Mouse (Mus musculus) heart, postnatal 14 days (tissue): Measurements from ENCODE around the gene Sag. TPM values are rescaled to one million over a fixed set of nuclear protein-coding genes. Genes with fewer than 3 reads are reported as not detected.

Experiments used
- DNase-seq, 2 experiments: peaks; one replicate each; pipeline ENCODE4 v3.0.0; 2021 to 2022
- intact Hi-C: fragments of 180-260 bp; cut with DNase I; formaldehyde crosslinking; loops from one replicate; pipeline ENCODE4 v1.15.1; 2025
- long read RNA-seq, 2 experiments: library from polyadenylated mRNA; stranded (forward); transcript quantifications; one replicate each; pipeline ENCODE4 v2.0.0; 2021
- total RNA-seq, 2 experiments: library from RNA; stranded (reverse); gene quantifications; 2 replicates each; pipeline ENCODE4 v1.2.3; 2021

The Sag gene
- under 1 TPM; 0.29 to 0.43 TPM for total RNA-seq
- long read RNA-seq, experiment 1 = 0 reads
- long read RNA-seq, experiment 2 = 0 reads

DNA sequence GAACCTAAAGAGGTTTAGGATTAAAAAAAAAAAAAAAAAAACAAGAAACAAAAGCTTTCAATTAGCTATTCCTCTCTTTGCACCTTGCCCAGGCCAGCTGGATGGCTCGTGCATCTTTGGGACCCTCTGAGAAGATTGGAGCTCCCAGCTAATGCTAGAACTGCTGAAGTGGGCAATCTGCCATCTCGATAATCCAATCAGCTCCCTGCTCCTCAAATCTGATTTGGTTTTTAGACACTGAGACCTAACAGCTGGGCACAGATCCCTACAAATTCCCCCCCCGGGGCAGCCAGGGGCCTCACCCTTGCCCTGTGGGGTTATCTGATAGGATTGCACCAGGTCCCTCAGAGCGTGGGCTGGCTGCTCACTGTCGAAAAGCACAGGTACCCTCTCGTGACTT is at the start of gene Sag:
Gene Sag (plus strand): TSS at position 105 of the 400 bp plus-strand sequence.
- intact Hi-C loops = no loop called here
- DNase-seq = no peak

DNA sequence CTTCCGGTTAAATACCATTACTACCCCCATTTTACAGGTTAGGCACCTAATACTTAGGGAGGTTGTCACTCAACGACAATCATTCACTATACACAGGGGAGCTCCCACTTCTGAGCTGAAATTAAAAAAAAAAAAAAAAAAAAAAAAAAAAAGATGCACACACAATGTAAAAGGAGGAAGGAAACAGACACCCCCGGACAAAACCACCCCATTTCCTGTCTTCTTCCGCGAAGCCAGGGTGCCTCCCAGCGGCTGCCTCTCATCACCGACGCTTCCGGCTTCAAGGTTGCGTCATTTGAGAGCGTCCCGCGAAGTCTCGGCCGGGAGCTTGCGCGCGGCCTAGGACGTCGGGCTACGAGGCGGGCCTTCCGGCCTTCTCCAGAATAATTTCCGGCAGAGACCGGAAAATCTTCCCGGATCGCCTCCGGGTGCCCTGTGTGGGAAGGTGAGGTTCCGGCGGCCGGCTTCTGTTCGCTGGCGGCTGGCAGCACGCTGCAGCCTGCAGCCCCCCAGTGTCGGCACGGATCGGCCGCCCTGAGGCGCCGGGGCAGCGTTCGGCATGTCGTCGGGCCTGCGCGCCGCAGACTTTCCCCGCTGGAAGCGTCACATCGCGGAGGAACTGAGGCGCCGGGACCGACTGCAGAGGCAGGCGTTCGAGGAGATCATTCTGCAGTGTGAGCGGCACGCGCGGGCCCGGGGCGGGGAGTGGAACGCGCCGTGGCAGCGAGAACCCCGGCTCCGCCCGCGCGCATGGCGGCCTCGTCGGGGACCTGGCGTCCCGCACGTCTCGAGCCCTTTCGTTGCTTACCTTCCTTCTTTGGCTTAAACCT is 47.6 kb upstream of the Sag start, which contains the start of gene Atg16l1:
Gene Atg16l1 (plus strand): TSS at position 230 of the 830 bp plus-strand sequence.
- intact Hi-C loops = loop anchor here (2.0 kb wide), 1 partner anchor 309 kb away; no protein-coding TSS in a partner anchor
- peak; percentile 92 to 95 for DNase-seq

DNA sequence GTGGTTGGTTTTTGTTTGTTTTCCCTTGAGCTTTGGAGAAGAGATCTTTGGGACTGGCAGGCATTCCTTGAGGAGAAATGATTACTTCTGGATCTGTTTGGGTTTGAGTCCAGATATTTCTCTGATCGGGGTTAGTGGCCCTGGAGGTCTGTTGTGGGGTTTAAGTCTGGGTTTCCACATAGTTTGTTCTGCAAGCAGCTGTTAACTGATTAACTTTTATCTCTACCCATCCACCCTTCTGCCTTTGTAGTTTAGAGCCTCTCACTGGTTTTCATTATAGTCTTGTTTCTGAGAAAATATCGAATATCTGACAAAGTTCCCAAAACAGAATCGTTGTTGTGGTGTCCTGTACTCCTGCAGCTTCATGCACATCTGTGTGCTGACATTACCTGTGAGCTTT is 39.7 kb upstream of the Sag start:
- DNase-seq = no peak
- intact Hi-C loops = no loop called here

DNA sequence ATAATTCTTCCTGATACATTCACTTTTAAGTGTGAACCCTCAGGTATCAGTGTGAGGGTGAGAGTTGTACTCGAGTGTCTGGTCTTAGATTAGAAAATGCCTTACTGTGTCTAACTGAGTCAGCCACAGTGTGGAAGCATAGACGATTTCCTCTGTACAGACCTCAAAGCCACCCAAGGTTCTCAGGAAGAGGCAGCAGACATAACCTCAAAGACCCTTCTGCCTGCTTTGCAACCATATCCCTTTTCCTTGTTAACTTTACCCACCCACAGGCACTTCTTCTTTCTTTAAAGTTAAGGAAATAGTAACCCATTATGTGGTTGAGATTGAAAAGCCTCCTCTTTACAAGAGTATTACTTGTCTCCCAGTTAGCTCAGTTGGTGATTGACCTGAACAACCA is 37.7 kb upstream of the Sag start:
- intact Hi-C loops = loop anchor here (2.0 kb wide), 1 partner anchor 157 kb away; no protein-coding TSS in a partner anchor
- DNase-seq = no peak

DNA sequence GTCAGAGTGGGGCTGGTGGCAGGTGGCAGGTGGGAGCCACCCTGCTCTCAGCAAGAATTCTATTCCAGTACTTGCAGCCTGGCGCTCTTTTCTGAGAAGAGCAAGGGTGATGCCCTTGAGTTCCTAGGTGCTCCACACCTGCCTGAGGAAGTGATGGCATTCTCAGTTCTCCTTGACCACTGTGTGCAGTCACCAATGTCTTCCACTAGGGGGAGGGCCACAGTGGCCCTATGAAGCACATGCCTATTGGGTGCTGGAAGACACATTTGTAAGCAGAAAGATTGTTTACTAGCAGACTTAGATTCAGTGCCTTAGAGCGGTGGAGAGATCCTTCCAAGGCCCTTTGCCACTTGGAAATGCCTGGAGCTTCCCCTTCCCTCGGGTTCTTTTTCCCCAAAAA is 37.2 kb upstream of the Sag start:
- DNase-seq = peak; percentile 9 to 28
- intact Hi-C loops = loop anchor here (2.0 kb wide), 1 partner anchor 157 kb away; no protein-coding TSS in a partner anchor

DNA sequence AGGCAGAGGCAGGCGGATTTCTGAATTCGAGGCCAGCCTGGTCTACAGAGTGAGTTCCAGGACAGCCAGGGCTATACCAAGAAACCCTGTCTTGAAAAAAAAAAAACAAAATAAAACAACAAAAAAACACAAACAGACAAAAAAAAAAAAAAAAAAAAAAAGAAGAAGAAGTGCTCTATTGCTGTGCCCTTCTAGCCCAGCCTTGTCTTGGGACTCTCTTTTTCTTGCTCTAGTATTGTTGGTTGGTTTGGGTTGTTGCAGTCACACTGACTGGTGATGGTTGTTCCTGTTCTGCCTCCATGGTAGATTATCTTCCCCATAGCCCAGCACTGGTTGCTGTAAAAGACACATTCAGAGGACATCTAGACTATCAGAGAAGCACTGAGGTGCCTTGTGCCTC is 34.2 kb upstream of the Sag start:
- intact Hi-C loops = no loop called here
- DNase-seq = no peak

DNA sequence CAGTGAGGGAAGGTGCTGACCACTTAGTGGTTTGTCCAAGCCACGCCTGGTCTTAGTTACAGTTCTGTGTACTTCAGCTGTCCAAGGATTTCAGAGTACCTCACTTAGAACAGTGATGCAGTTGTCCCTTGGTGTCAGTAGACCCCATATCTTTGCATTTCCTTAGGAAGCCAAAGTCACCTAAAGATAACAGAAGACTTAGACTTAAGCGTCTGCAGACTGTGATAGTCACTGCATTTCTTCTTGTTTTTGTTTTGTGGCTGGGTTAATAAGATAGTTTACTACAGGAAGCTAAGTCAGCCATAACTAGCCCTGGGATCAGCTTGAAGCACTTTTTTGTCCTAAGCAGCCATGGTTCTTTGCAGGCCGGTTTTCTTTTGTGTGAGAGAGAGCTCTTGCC is 33.0 kb upstream of the Sag start:
- DNase-seq = no peak
- intact Hi-C loops = no loop called here

DNA sequence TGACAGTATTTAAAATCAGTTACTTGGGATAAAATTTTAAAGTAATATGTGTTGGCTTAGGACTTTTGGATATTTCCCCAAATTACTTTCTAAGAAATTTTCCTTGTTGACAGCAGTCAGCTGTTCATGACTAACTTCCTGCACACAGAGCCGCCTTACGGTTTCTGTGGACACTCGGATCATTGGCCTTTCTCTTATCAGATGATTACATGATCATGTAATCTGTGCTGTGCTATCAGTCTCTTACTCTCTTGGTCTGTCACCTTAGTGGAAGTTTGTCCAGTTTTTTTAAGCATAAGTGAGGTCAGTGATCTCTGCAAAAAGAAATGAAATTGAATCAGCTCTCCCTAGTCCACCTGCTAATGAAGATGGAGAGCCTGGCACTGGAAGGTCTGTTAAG is 31.8 kb upstream of the Sag start:
- intact Hi-C loops = no loop called here
- DNase-seq = no peak

DNA sequence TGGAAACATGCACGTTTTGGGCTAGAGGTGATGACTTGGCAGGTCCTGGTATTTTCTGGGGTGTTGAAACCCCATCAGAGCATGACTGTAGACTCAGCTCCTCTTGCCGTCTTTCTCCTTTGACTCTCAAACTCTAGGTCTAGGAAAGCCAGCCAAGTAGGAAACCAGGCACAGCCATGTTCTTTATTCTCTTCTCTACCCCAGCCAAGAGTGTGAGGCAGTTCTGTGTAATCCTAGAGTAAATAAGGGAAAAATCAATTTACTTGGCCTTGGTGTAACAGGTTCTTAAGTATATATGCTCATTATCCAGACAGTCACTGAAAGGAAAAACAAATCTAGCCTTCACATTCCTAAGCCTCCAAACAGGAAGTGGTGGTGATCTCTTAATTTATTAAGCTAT is 30.1 kb upstream of the Sag start:
- intact Hi-C loops = no loop called here
- no peak for DNase-seq

DNA sequence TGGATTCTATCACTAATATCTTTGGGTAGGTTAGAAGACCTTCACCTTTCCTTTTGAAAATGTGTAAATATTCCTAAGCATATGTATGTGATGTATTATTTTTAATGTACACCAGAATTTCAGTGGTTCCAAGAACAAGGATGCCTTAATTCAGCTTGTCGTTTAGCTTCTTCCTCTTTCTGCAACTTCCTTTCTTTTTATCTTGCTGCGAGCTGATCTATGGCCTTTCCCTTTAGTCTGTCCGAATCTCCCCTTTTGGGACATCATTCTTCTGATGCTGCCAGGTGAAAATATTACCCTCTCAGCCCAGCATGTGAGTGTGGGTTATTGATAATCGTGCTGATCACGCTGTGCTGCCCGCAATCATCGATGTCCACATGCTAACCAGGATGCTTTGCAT is 28.6 kb upstream of the Sag start:
- no peak for DNase-seq
- intact Hi-C loops = no loop called here

DNA sequence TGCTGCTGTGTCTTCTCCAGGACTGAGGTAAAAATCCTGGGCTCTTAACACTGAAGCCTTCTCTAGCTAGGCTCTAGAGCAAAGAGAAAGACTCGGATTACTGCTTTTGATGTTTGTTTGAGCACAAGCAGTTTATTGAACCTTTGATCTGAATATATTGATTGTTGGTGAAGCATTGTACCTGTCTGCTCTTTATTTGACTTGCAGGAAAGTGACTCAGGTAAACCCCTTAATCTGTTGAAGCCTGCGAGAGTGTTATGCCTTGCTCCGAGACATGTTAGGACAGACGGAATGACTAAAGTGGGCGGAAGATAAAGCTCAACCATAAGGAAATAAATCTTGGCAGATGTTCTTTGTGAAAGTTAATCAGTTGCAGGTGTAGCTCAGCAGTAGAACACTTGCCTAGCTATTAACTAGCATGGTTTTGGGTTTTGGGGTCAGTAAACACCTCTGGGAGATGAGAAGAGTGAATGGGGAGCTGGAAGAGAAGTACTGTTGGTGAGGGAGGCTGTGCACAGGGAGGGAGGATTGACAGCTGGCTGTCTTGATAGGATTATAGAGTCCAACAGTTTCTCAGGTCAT is 24.2 kb upstream of the Sag start:
- DNase-seq = no peak
- intact Hi-C loops = no loop called here

DNA sequence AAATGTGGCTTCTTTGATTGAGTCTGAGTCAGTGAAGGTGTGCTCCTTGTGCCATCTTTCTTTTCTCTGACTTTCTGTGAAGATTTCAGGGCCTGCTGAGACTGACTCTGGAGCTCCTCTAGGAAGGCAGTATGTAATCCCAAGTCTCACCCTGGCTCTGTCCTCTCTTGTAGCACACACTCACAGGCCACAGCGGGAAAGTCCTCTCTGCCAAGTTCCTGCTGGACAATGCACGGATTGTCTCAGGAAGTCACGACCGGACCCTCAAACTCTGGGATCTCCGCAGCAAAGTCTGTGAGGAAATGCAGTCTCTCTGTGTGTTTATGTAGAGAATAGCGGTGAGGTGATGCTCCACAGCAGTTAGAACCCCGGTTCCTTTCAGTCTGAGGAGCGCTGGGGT is 17.8 kb upstream of the Sag start:
- DNase-seq = peak; percentile 32 to 33
- intact Hi-C loops = loop anchor here (5.0 kb wide), 1 partner anchor 137 kb away; no protein-coding TSS in a partner anchor

DNA sequence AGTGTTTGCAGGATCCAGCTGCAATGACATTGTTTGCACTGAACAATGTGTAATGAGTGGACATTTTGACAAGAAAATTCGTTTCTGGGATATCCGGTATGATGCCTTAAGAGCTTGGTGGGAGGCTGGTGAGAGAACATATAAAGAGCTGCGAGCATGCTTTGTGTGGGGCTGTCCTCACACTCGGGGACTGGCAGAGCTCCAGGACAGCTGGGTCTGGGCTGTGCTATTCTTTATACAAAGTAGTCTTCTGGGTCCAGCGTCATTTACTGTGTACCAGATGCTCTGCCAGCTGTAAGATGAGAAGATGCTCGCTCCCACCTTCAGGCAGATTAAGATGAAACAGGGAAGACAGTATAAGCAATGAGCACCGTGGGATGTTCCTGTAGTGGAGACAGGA is 17.2 kb upstream of the Sag start:
- DNase-seq = peak; percentile 68 to 73
- intact Hi-C loops = loop anchor here (5.0 kb wide), 1 partner anchor 136 kb away; no protein-coding TSS in a partner anchor

DNA sequence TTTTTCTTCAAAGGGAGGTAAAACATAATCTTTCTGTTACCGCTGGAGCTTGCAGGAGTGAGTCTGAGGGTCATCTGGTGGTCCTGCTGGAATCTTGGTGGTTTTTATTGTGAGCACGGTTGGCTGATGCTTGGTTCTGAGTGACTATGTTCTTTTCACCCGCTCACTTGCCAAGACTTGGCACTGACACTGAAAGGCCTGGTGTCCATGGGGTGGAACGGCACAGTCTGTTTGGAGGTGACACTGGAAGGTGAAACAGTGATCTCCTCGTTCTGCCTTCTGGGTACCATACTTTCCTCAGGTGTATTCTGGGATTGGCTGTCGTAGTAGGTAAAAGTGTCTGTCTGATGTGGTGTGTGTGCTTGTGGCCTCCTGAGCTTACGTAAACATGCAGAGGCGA is 13.8 kb upstream of the Sag start:
- DNase-seq = no peak

DNA sequence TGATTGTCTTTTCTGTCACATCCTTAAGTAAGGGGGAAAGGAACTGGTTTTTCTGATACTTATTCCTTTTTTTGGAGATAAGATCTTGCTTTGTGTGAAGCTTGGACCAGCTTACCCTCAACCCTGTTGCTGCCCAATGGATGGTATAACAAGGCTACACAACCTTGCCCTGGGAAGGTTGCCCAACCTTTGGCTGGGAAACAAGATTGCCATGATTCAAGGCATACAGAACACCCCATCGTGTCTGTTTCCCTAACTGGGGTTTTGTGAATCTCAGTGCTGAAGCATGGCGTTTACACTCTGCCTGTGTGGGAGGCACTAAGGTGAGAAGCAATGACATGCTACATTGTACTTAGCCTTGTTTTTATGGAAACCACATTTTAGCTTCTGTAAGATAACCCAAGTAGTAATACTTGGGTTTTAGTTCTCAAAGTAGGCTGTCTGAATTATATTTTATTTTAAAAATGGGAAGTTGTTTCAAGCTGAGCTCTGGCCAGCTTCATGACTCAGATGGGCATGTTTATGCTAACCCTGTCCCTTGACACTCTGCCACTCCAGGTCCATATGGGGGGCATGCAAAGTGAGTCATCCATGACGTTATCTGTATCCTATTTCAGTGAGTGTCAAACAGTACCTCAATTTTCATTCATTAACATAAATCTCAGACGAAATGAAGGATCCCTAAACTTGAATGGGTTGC is 10.9 kb upstream of the Sag start:
- intact Hi-C loops = no loop called here
- DNase-seq = no peak

More for the DNA sequence above, 13.8 kb upstream of the Sag start:
- intact Hi-C loops = loop anchor here (5.0 kb wide), 1 partner anchor 133 kb away; no protein-coding TSS in a partner anchor

DNA sequence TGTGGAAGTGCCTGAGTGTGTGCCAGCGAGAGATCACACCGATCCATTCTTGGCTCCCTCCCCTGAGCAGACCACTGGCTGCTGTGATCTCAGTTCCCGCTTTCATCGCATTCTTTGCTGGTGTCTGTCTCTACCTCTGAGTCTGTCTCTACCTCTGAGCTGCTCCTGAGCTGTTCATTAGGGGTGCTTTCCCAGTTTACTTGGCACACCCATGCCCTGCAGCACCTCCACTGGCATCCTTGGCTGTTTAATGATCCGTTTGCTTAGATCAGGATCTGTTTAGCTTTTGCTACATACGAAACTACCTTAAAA is 10.4 kb upstream of the Sag start:
- intact Hi-C loops = no loop called here

DNA sequence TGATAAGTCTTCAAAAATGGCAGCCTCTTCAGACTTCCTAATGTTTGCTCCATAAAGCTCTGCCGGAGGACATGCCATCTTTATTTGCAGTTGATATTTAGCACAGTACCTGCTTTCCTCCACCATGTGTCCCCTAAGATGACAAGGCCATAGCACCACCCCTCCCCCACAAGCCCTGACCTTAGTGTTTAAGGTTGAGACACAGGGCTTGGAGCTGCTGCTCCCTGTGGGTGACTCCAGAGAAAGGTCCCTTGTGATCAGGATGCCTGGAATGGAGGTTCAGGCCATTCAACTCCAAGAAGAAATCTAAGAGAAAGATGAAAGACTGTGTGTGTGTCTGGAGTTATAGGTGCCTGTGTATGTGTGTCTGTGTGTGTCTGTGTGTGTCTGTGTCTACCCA is 5.8 kb upstream of the Sag start:
- intact Hi-C loops = no loop called here
- DNase-seq = no peak

More for the DNA sequence above, 10.4 kb upstream of the Sag start:
- no peak for DNase-seq

DNA sequence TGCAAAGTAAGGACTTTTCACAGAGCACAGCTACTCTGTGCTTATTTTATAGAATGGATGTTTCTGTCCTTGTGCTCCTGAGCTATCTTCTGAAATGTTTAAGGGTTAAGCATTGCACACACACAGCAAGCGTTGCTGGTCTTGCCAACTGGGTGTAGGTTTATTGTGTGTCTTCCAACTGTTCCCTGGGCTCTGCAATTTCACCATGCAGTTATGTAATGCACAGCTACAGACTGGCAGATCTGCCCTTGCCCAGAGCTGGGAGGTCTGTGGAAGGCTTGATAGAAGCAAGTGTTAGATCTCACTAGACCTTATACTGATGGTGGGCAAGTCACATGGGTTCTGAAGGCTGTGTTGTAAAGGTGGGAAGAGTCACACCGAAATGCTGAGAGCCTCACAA is 5.2 kb upstream of the Sag start:
- no peak for DNase-seq
- intact Hi-C loops = no loop called here

DNA sequence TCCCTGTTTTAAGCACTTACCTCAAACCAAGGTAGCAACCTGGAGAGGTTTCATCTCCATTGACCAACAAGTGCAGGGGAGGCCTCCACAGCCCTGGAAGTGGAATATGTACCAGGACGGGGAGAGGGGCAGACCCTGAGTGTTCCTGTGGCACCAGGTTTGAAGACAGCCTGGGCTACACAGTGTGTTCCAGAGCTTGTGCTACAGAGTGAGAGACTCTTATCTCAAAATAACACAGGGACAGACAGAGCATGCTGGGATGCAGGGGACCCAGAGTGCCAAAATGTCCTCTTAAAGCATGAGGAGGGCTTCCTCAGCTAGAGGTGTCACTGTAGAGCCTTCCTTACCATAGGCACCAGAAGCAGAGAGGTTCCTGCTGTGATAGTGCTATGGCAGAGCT is 4.3 kb downstream of the Sag start:
- intact Hi-C loops = no loop called here
- DNase-seq = no peak

DNA sequence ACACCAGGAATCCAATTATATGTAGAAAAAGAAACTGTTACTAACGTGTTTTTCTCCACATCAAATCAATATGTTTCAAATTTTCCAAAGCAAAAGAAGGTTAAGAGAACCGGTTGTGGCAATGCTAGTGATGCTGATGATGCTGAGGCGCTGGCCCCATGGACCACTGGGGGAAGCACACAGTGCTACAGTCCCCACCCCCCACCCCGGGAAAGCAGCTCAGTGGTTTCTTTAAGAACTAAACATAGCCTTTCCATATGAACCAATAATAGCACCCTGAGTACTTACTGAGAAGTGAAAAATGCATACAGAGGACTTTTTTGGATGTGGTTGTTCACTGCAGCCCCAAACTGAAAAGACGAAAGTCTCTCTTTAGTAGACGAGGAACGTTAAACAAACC is 7.9 kb downstream of the Sag start:
- intact Hi-C loops = no loop called here
- DNase-seq = no peak

DNA sequence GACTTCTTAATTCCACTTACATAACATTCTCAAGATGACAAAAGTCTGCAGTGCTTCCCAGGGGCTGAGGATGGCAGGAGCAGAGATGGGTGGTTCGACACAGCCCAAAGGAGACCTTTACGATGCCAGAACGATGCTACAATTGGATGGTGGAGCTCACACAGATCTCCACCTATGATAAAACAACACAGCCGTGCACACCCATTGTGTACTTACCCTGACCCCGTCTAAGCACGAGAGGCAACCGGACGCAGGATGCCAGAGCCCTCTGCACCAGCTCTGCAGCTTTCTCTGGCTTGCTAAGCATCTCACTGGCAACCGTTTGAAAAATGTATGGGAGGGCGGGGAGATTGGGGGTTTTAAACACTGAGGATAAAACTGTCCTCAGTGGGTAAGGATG is 8.6 kb downstream of the Sag start:
- intact Hi-C loops = no loop called here
- no peak for DNase-seq
